Mouse (Mus musculus): ENCODE data around the gene Car9.

The Car9 gene

GRCm38 (mm10) chr4:43493846-43494240 is 12.9 kb upstream of the Car9 start:
- DNase-seq (ENCODE audit: low read depth, low spot score): no peak

- DNase-seq (ENCODE audit: low read depth, low spot score): no peak
Observed at GRCm38 (mm10) chr4:43496587-43496986, 10.2 kb upstream of the Car9 start.

GRCm38 (mm10) chr4:43497405-43497804 is 9.4 kb upstream of the Car9 start:
- no peak for DNase-seq (ENCODE audit: low read depth, low spot score)

- DNase-seq (ENCODE audit: low read depth, low spot score): no peak
Observed at GRCm38 (mm10) chr4:43497946-43498345, 8.8 kb upstream of the Car9 start.

- DNase-seq (ENCODE audit: low read depth, low spot score): no peak
Observed at GRCm38 (mm10) chr4:43498983-43499382, 7.8 kb upstream of the Car9 start.

GRCm38 (mm10) chr4:43499407-43500333 is 7.1 kb upstream of the Car9 start, which contains the start of gene Arhgef39:
Gene Arhgef39, minus strand, starts transcription at chr4:43499695.
- peak; percentile 89 for DNase-seq (ENCODE audit: low read depth, low spot score)

GRCm38 (mm10) chr4:43503041-43503440 is 3.7 kb upstream of the Car9 start:
- no peak for DNase-seq (ENCODE audit: low read depth, low spot score)

- no peak for DNase-seq (ENCODE audit: low read depth, low spot score)
Observed at GRCm38 (mm10) chr4:43503506-43503905, 3.3 kb upstream of the Car9 start.

GRCm38 (mm10) chr4:43504269-43504668 is 2.5 kb upstream of the Car9 start:
- DNase-seq (ENCODE audit: low read depth, low spot score): no peak

GRCm38 (mm10) chr4:43506074-43506473 is 692 bp upstream of the Car9 start:
- no peak for DNase-seq (ENCODE audit: low read depth, low spot score)

GRCm38 (mm10) chr4:43507938-43508665 is 1.3 kb downstream of the Car9 start:
- DNase-seq (ENCODE audit: low read depth, low spot score): no peak

GRCm38 (mm10) chr4:43508666-43508997 is 1.9 kb downstream of the Car9 start:
- DNase-seq (ENCODE audit: low read depth, low spot score): no peak

GRCm38 (mm10) chr4:43509109-43509508 is 2.3 kb downstream of the Car9 start:
- no peak for DNase-seq (ENCODE audit: low read depth, low spot score)

- no peak for DNase-seq (ENCODE audit: low read depth, low spot score)
Observed at GRCm38 (mm10) chr4:43511675-43512454, 5.1 kb downstream of the Car9 start.

- DNase-seq (ENCODE audit: low read depth, low spot score): no peak
Observed at GRCm38 (mm10) chr4:43512653-43513052, 5.9 kb downstream of the Car9 start.

- DNase-seq (ENCODE audit: low read depth, low spot score): no peak
Observed at GRCm38 (mm10) chr4:43513300-43513699, 6.5 kb downstream of the Car9 start.

GRCm38 (mm10) chr4:43513791-43514190 is 7.0 kb downstream of the Car9 start:
- no peak for DNase-seq (ENCODE audit: low read depth, low spot score)

- DNase-seq (ENCODE audit: low read depth, low spot score): no peak
Observed at GRCm38 (mm10) chr4:43515764-43516708, 9.3 kb downstream of the Car9 start.

GRCm38 (mm10) chr4:43519551-43519950 is 12.8 kb downstream of the Car9 start:
- no peak for DNase-seq (ENCODE audit: low read depth, low spot score)

- no peak for DNase-seq (ENCODE audit: low read depth, low spot score)
Observed at GRCm38 (mm10) chr4:43519956-43520355, 13.2 kb downstream of the Car9 start.

GRCm38 (mm10) chr4:43527880-43528279 is 21.1 kb downstream of the Car9 start:
- no peak for DNase-seq (ENCODE audit: low read depth, low spot score)

All from c-Kit-negative CD71-positive TER-119-positive erythroid progenitor cells, embryonic 14.5 days (primary cell).